Mouse (Mus musculus) hindbrain, postnatal 0 days (tissue): ENCODE results near the gene Zcchc12. TPM values are rescaled to one million over a fixed set of nuclear protein-coding genes. Genes with fewer than 3 reads are reported as not detected.

Experiments used
- ATAC-seq: fragments of 200-750 bp; cut with Nextera tagmentation; 2 replicates; pipeline ENCODE4 v1.8.0; 2017; ENCODE audit warnings: mild to moderate bottlenecking, moderate TSS enrichment, moderate library complexity
- DNase-seq: peaks from one replicate; pipeline ENCODE4 v3.0.0-alpha.2; 2015; ENCODE audit warnings: low spot score
- H3K27ac ChIP-seq: fragments of 300-500 bp; sonication (generic); 2 replicates; pipeline ENCODE4 v1.5.1; 2014; ENCODE audit warnings: mild to moderate bottlenecking
- H3K27me3 ChIP-seq: fragments of 300-500 bp; sonication (generic); 2 replicates; pipeline ENCODE4 v1.6.1; 2014; ENCODE audit warnings: low read length, mixed read lengths; ENCODE audit not compliant: insufficient read depth
- H3K36me3 ChIP-seq: fragments of 300-500 bp; sonication (generic); 2 replicates; pipeline ENCODE4 v1.6.1; 2014; ENCODE audit warnings: low read length, mixed read lengths; ENCODE audit not compliant: insufficient read depth
- H3K4me1 ChIP-seq: fragments of 300-500 bp; sonication (generic); 2 replicates; pipeline ENCODE4 v1.6.1; 2014; ENCODE audit warnings: antibody characterized with exemption, low read length, mixed read lengths; ENCODE audit not compliant: insufficient read depth
- H3K4me2 ChIP-seq: fragments of 300-500 bp; sonication (generic); 2 replicates; pipeline ENCODE4 v1.6.1; 2014; ENCODE audit warnings: low read depth, mild to moderate bottlenecking, low read length, moderate library complexity, mixed read lengths
- H3K4me3 ChIP-seq: fragments of 300-500 bp; sonication (generic); 2 replicates; pipeline ENCODE4 v1.5.1; 2014; ENCODE audit warnings: low read length
- H3K9ac ChIP-seq: fragments of 300-500 bp; sonication (generic); replicated peaks from 2 replicates; pipeline ENCODE4 v1.6.1; 2014; ENCODE audit warnings: mild to moderate bottlenecking, low read length, moderate library complexity, mixed read lengths
- H3K9me3 ChIP-seq: fragments of 300-500 bp; sonication (generic); 2 replicates; pipeline ENCODE4 v1.6.1; 2016; ENCODE audit warnings: low read length, mixed read lengths
- CTCF ChIP-seq: IDR thresholded peaks from 2 replicates; pipeline ENCODE4 v1.5.1; 2016; ENCODE audit warnings: antibody characterized with exemption, control low read depth, low read depth
- whole genome bisulfite sequencing: fragments of 180-500 bp; shearing (Covaris S2); extraction: QIAGEN DNeasy Blood & Tissue Kit; methylation state at CpG from one replicate; pipeline ENCODE4 v1.1.7; 2014; 5-methylcytosine and 5-hydroxymethylcytosine counted together
- polyA plus RNA-seq: library from polyadenylated mRNA; unstranded; fragments of >200 nt; fragmentation: Nextera tagmentation; extraction: Ambion mirVana; gene quantifications from 2 replicates; pipeline ENCODE4 v1.2.1, GENCODE M21; 2015
- total RNA-seq: library from RNA; depleted of rRNA; stranded (reverse); fragments of >200 nt; gene quantifications from 2 replicates; pipeline ENCODE4 v1.2.3, GENCODE M21; 2014

Zcchc12 gene
- total and polyA plus RNA-seq, 2 experiments from 2014 or later = 206 to 387 TPM

- no peak overlapping the region for H3K4me2 ChIP-seq
Measured at GRCm38 (mm10) chrX:36186443-36186842, 9.3 kb upstream of the Zcchc12 start.

DNA sequence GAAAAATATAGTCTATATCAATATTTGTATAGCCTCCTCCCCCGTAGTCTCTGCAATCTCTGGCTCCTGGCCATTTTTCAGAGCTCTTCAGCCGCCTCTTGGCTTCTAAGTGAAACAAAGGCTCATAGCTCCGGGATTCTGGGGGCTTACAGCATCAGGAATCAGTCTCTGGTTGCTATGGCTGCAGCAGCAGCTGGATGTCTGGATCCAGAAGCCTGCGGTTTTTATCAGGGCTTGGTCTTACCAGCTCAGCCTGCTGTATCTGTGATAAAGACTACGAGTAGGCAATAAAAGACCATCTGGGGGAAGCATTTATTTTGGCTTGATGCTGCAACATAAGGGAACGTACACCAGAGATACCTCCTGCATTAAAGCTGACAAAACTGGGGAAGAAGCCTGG, 1.8 kb upstream of the Zcchc12 start:
- Histone ChIP-seq H3K27me3 (no peaks in the 10 kb centered on the region), H3K9me3 (no peaks in the 10 kb centered on the region), H3K4me3 (no peak overlapping the region), H3K36me3 (no peaks in the 10 kb centered on the region), H3K27ac (peak overlapping the region; percentile 58), H3K9ac (no peak overlapping the region), H3K4me2 (no peak overlapping the region), H3K4me1 (no peaks in the 10 kb centered on the region)
- no peak for TF ChIP-seq CTCF
- peak; percentile 68 for DNase-seq
- no peak for ATAC-seq
- 26% methylated on average over 6 of the region's 6 CpGs for WGBS

More at GRCm38 (mm10) chrX:36186443-36186842, 9.3 kb upstream of the Zcchc12 start:
- Histone ChIP-seq H3K36me3 (no peaks in the 10 kb centered on the region), H3K4me3 (no peak overlapping the region), H3K9me3 (no peaks in the 10 kb centered on the region), H3K27me3 (no peaks in the 10 kb centered on the region), H3K9ac (no peak overlapping the region), H3K4me1 (no peaks in the 10 kb centered on the region), H3K27ac (no peak overlapping the region)
- ATAC-seq (0 out of 2 replicates have a peak, but pooled peaks have one; percentile 56), DNase-seq (no peak)
- WGBS = 45% methylated on average over 6 of the region's 6 CpGs
- no peak for TF ChIP-seq CTCF

DNA sequence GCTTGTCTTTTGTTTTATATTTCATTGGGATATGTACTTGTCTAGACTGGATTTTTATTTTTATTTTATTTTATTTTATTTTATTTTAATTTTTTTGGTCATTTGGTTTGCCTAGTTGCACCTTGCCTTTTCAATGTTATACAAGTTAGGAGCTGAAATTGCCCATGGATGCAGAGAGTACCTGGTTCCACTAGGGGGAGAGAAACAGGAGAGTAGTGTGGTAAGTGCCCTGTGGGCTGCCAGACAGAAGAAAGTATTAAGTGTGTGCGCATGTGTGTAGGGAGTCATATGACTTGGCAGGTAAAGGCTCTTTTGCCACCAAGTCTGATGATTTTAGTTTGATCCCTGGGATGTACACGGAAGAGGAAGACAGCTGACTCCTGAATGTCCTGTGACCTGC, 13.8 kb downstream of the Zcchc12 start:
- Histone ChIP-seq H3K27me3 (no peaks in the 10 kb centered on the region), H3K4me2 (no peak overlapping the region), H3K4me1 (no peaks in the 10 kb centered on the region), H3K27ac (no peak overlapping the region), H3K36me3 (no peaks in the 10 kb centered on the region), H3K4me3 (no peak overlapping the region), H3K9ac (no peak overlapping the region), H3K9me3 (no peaks in the 10 kb centered on the region)
- DNase-seq (no peak), ATAC-seq (no peak)
- 79% methylated on average over 2 of the region's 2 CpGs for WGBS
- peak; percentile 21; the same call in 1 of the 2 replicates for TF ChIP-seq CTCF

- WGBS = 79% methylated on average over 3 of the region's 3 CpGs
- TF ChIP-seq CTCF = no peak
- DNase-seq (no peak), ATAC-seq (no peak)
- Histone ChIP-seq H3K4me1 (no peaks in the 10 kb centered on the region), H3K9me3 (no peaks in the 10 kb centered on the region), H3K27ac (no peak overlapping the region), H3K4me3 (no peak overlapping the region), H3K9ac (no peak overlapping the region), H3K36me3 (no peaks in the 10 kb centered on the region), H3K27me3 (no peaks in the 10 kb centered on the region), H3K4me2 (no peak overlapping the region)
Measured at GRCm38 (mm10) chrX:36211216-36211615, 15.5 kb downstream of the Zcchc12 start.

- Histone ChIP-seq H3K9ac (no peak overlapping the region), H3K4me3 (no peak overlapping the region)
- 39% methylated on average over 2 of the region's 2 CpGs for WGBS
Measured at GRCm38 (mm10) chrX:36221366-36221765, 25.7 kb downstream of the Zcchc12 start.

GRCm38 (mm10) chrX:36225777-36226176, 30.1 kb downstream of the Zcchc12 start:
- DNase-seq (peak; percentile 82), ATAC-seq (peak; percentile 70; the same call in 1 of the 2 replicates)
- WGBS = 18% methylated on average over 7 of the region's 7 CpGs

More at GRCm38 (mm10) chrX:36221366-36221765, 25.7 kb downstream of the Zcchc12 start:
- Histone ChIP-seq H3K4me2 (no peak overlapping the region), H3K27ac (no peak overlapping the region), H3K27me3 (no peaks in the 10 kb centered on the region), H3K36me3 (no peaks in the 10 kb centered on the region), H3K4me1 (no peaks in the 10 kb centered on the region), H3K9me3 (no peaks in the 10 kb centered on the region)
- ATAC-seq (no peak), DNase-seq (no peak)
- peak; percentile 21; the same call in 1 of the 2 replicates for TF ChIP-seq CTCF

GRCm38 (mm10) chrX:36226577-36226976, 30.9 kb downstream of the Zcchc12 start:
- no peak overlapping the region for H3K27ac ChIP-seq
- H3K4me3 ChIP-seq = no peak overlapping the region
- H3K36me3 ChIP-seq = no peaks in the 10 kb centered on the region
- no peaks in the 10 kb centered on the region for H3K9me3 ChIP-seq
- DNase-seq = peak; percentile 65
- peak; percentile 70 for TF ChIP-seq CTCF
- H3K9ac ChIP-seq = no peak overlapping the region
- 46% methylated on average over 2 of the region's 2 CpGs for WGBS
- no peak for ATAC-seq
- no peak overlapping the region for H3K4me2 ChIP-seq
- H3K4me1 ChIP-seq = no peaks in the 10 kb centered on the region
- no peaks in the 10 kb centered on the region for H3K27me3 ChIP-seq

More at GRCm38 (mm10) chrX:36225777-36226176, 30.1 kb downstream of the Zcchc12 start:
- Histone ChIP-seq H3K9me3 (no peaks in the 10 kb centered on the region), H3K27me3 (no peaks in the 10 kb centered on the region), H3K4me3 (no peak overlapping the region), H3K4me2 (no peak overlapping the region), H3K4me1 (no peaks in the 10 kb centered on the region), H3K36me3 (no peaks in the 10 kb centered on the region), H3K9ac (no peak overlapping the region), H3K27ac (no peak overlapping the region)
- peak; percentile 79 for TF ChIP-seq CTCF
